12 mouse cellular contexts compared by ENCODE assay signal in genomic region chr14:82453431-82453830, GRCm38 (mm10).
"Had no signal": no experiment of that assay in that cellular context is flagged by ENCODE, and none has a peak within 500 bp of the region (broad histone marks: within the 10 kb centered on the region; RNA-seq: fewer than 3 reads in every experiment).

No protein-coding gene starts in this region.

- DNase-seq: gastrocnemius, postnatal 14 days; gastrocnemius, postnatal 36 days; heart, adult 18-20 months; heart, postnatal 10 days; heart, postnatal 36 days; kidney, adult 11 months; kidney, adult 2 months; kidney, adult 9 months; kidney, postnatal 14 days; kidney, postnatal 36 days; layer of hippocampus, adult 9-11 months; layer of hippocampus, postnatal 36 days had no signal
